ENCODE assay signal across 14 mouse cellular contexts in genomic region chr3:141462482-141462881, GRCm38 (mm10). TPM values are rescaled to one million over a fixed set of nuclear protein-coding genes. Genes with fewer than 3 reads are reported as not detected.
DNase-seq lines count a peak whose midpoint lies in the region; ATAC-seq and TF ChIP-seq lines count a peak whose summit lies in the region.
"Had no signal": no experiment of that assay in that cellular context is flagged by ENCODE, and none has a peak within 500 bp of the region (broad histone marks: within the 10 kb centered on the region; RNA-seq: fewer than 3 reads in every experiment).

No protein-coding gene starts in this region.

- TF ChIP-seq POLR2A in thymus, adult 2 months (IDR thresholded peaks at IDR 0.05; ENCODE audit: control insufficient read depth, extremely low read depth, insufficient read depth, low read length, poor library complexity): no peak

- H3K4me1 ChIP-seq in forebrain, embryonic 14.5 days (ENCODE audit: control insufficient read depth, insufficient read depth, low read length): peaks cover 4% of the 10 kb centered on the region; the same call in 1 of the 2 replicates
- H3K4me1 ChIP-seq in forebrain, embryonic 16.5 days (replicated peaks; ENCODE audit: control insufficient read depth, insufficient read depth, low read length): peaks cover 16% of the 10 kb centered on the region
- no peaks in the 10 kb centered on the region for H3K4me1 ChIP-seq in thymus, adult 2 months (replicated peaks; ENCODE audit: control insufficient read depth, insufficient read depth, low read length)
- H3K4me1 ChIP-seq: liver, embryonic 13.5 days had no signal

- no peak overlapping the region for H3K4me2 ChIP-seq in forebrain, embryonic 14.5 days (ENCODE audit: low read length)
- no peak overlapping the region for H3K4me2 ChIP-seq in forebrain, embryonic 16.5 days (ENCODE audit: low read length)
- H3K4me2 ChIP-seq: embryonic facial prominence, embryonic 12.5 days; heart, embryonic 15.5 days; liver, embryonic 13.5 days had no signal

- peak; percentile 61 for TF ChIP-seq CTCF in layer of hippocampus, adult 2 months (conservative IDR thresholded peaks at IDR 0.05)
- no peak for TF ChIP-seq CTCF in thymus, adult 2 months (IDR thresholded peaks at IDR 0.05; ENCODE audit: borderline replicate concordance, control insufficient read depth, extremely low read depth, insufficient read depth, low read length, poor library complexity)

- peaks cover 14% of the 10 kb centered on the region; the same call in 1 of the 2 replicates for H3K27me3 ChIP-seq in forebrain, embryonic 14.5 days (replicated peaks; ENCODE audit: control insufficient read depth, insufficient read depth, low read length)
- peaks cover 9% of the 10 kb centered on the region for H3K27me3 ChIP-seq in forebrain, embryonic 16.5 days (replicated peaks; ENCODE audit: control insufficient read depth, insufficient read depth, low read length)
- no peaks in the 10 kb centered on the region; the same call in 1 of the 2 replicates for H3K27me3 ChIP-seq in thymus, adult 2 months (ENCODE audit: control insufficient read depth, insufficient read depth, low read length)
- H3K27me3 ChIP-seq: embryonic facial prominence, embryonic 12.5 days had no signal

- 58% methylated on average over 7 of the region's 7 CpGs for WGBS in forebrain, embryonic 14.5 days
- 62% methylated on average over 7 of the region's 7 CpGs for WGBS in forebrain, embryonic 16.5 days
- WGBS in thymus, adult 2 months: 81% methylated on average over 7 of the region's 7 CpGs

- no peaks in the 10 kb centered on the region for H3K9me3 ChIP-seq in forebrain, embryonic 14.5 days (replicated peaks; ENCODE audit: control insufficient read depth, low read length)
- H3K9me3 ChIP-seq in forebrain, embryonic 16.5 days (ENCODE audit: control insufficient read depth, low read length): no peaks in the 10 kb centered on the region
- H3K9me3 ChIP-seq: embryonic facial prominence, embryonic 12.5 days; heart, embryonic 15.5 days; liver, embryonic 13.5 days had no signal

- no peaks in the 10 kb centered on the region for H3K36me3 ChIP-seq in forebrain, embryonic 14.5 days (ENCODE audit: control insufficient read depth, insufficient read depth, low read length)
- H3K36me3 ChIP-seq in forebrain, embryonic 16.5 days (ENCODE audit: control insufficient read depth, insufficient read depth): no peaks in the 10 kb centered on the region
- no peaks in the 10 kb centered on the region for H3K36me3 ChIP-seq in thymus, adult 2 months (ENCODE audit: control insufficient read depth, insufficient read depth, low read length)
- H3K36me3 ChIP-seq: embryonic facial prominence, embryonic 12.5 days; heart, embryonic 15.5 days; liver, embryonic 13.5 days had no signal

- H3K9ac ChIP-seq in forebrain, embryonic 14.5 days (ENCODE audit: low read length): no peak overlapping the region
- no peak overlapping the region for H3K9ac ChIP-seq in forebrain, embryonic 16.5 days (replicated peaks; ENCODE audit: low read depth, low read length)
- H3K9ac ChIP-seq: embryonic facial prominence, embryonic 12.5 days; heart, embryonic 15.5 days; liver, embryonic 13.5 days had no signal

- no peak overlapping the region for H3K4me3 ChIP-seq in forebrain, embryonic 14.5 days (ENCODE audit: low read depth, low read length)
- no peak overlapping the region for H3K4me3 ChIP-seq in forebrain, embryonic 16.5 days (replicated peaks; ENCODE audit: low read length)
- H3K4me3 ChIP-seq in layer of hippocampus, adult 2 months: peak overlapping the region; percentile 8; the same call in 1 of the 2 replicates
- H3K4me3 ChIP-seq in thymus, adult 2 months (ENCODE audit: control insufficient read depth, insufficient read depth, low read length): no peak overlapping the region
- H3K4me3 ChIP-seq: embryonic facial prominence, embryonic 12.5 days; heart, embryonic 15.5 days; liver, embryonic 13.5 days had no signal

- DNase-seq in forebrain, embryonic 14.5 days (ENCODE audit: low spot score): peak; percentile 27
- peak in 1 of 2 experiments; percentile 10 for DNase-seq in layer of hippocampus, adult 2 months (ENCODE audit: low spot score in 2 of 2)
- no peak for DNase-seq in layer of hippocampus, postnatal 14 days (ENCODE audit: low spot score in 2 of 2)
- DNase-seq in right cerebral cortex, postnatal 25 days: peak; percentile 6
- no peak for DNase-seq in right cerebral cortex, postnatal 36 days (ENCODE audit: low spot score in 2 of 2)
- DNase-seq in thymus, adult 2 months: no peak
- DNase-seq: adrenal gland, postnatal 36 days; heart, adult 18-20 months; kidney, adult 9 months; liver, embryonic 13.5 days; thymus, postnatal 25 days had no signal

- no peak for ATAC-seq in forebrain, embryonic 14.5 days
- no peak for ATAC-seq in forebrain, embryonic 16.5 days

- H3K27ac ChIP-seq in forebrain, embryonic 14.5 days (ENCODE audit: low read depth, low read length): no peak overlapping the region
- H3K27ac ChIP-seq in forebrain, embryonic 16.5 days (ENCODE audit: low read length): no peak overlapping the region
- peak overlapping the region; percentile 98 for H3K27ac ChIP-seq in layer of hippocampus, adult 2 months
- H3K27ac ChIP-seq in thymus, adult 2 months (ENCODE audit: control insufficient read depth, insufficient read depth, low read length): no peak overlapping the region
- H3K27ac ChIP-seq: embryonic facial prominence, embryonic 12.5 days; heart, embryonic 15.5 days; liver, embryonic 13.5 days had no signal

RNA-seq across cellular contexts. Expression of gene Unc5c, which starts 2.5 kb away (rescaled TPM):
- polyA plus RNA-seq in forebrain, embryonic 14.5 days (2014; fragmentation: Nextera tagmentation; extraction: Ambion mirVana): 4.4 and 4.7 TPM in 2 replicates
- polyA plus RNA-seq in forebrain, embryonic 16.5 days (2015; fragmentation: Nextera tagmentation; extraction: Ambion mirVana): 5.9 and 7.9 TPM in 2 replicates
- total RNA-seq in layer of hippocampus, adult 2 months (2021): 10 to 100 TPM; 45.5 to 45.8 TPM
- 10 to 100 TPM; 42.5 to 47.9 TPM for total RNA-seq in layer of hippocampus, postnatal 14 days (2021)
- 0.41 and 0.57 TPM in 2 replicates for polyA plus RNA-seq in thymus, adult 2 months (2012; rRNA removed)

Comparison
In these comparisons a context has a peak if more than half of its experiments do, and no peak if none do; other contexts are left out.
1. DNase-seq: peak in forebrain, embryonic 14.5 days (single experiment) and right cerebral cortex, postnatal 25 days (single experiment); none in layer of hippocampus, postnatal 14 days (0 of 2), right cerebral cortex, postnatal 36 days (0 of 2) and thymus, adult 2 months (single experiment).